Mouse (Mus musculus): ENCODE measurements around the gene Coq8b.
A peak's percentile ranks its signal among the peaks of the same experiment; 100 is the strongest.

The Coq8b gene

GRCm38 (mm10) chr7:27232781-27233281, at the start of gene Coq8b:
Gene Coq8b, plus strand, starts transcription at chr7:27233023.
- peak; percentile 93 for DNase-seq (ENCODE audit: low spot score)

- no peak for DNase-seq (ENCODE audit: low spot score)
Observed at GRCm38 (mm10) chr7:27184964-27185363, 47.9 kb upstream of the Coq8b start.

DNA sequence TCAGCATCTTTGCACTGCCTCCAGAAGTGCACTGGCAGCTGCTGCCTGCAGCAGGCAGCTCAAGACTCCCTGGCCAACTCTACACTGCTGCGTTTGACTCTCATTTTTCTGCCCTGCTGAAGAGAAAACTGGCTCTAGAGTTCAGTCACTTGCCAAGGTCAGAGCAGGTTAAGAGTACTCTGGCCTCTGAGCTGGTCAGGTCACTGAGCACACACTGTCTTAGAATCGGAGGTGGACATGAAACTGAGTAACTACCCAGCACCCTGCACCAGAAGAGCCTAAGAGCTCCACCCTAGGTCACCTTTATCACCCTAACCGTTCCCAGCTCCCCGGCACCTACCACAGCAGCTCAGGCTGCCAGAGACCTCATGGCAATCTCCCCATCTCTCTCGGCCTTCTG, 46.8 kb upstream of the Coq8b start:
- DNase-seq (ENCODE audit: low spot score): no peak

- DNase-seq (ENCODE audit: low spot score): no peak
Observed at GRCm38 (mm10) chr7:27189271-27189931, 43.4 kb upstream of the Coq8b start.

DNA sequence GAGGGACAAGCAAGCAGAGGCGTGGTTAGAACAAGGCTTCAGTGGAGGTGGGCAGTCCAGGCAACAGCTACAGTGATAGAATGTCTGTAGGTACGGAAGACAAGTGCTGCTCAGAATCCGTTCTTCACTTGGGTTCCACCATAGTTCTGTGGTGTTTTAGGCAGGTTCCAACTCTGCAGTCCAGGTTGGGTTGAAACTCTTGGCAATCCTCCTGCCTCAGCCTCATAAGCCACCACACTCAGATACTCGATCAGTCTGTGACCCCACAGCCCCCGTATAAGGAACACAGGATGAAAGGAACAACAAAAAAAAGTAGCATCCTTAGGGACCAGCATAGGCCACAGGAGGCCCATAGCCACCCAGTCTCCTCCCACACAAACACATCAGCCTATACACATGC, 40.4 kb upstream of the Coq8b start:
- no peak for DNase-seq (ENCODE audit: low spot score)

- DNase-seq (ENCODE audit: low spot score): no peak
Observed at GRCm38 (mm10) chr7:27193731-27194130, 39.1 kb upstream of the Coq8b start.

DNA sequence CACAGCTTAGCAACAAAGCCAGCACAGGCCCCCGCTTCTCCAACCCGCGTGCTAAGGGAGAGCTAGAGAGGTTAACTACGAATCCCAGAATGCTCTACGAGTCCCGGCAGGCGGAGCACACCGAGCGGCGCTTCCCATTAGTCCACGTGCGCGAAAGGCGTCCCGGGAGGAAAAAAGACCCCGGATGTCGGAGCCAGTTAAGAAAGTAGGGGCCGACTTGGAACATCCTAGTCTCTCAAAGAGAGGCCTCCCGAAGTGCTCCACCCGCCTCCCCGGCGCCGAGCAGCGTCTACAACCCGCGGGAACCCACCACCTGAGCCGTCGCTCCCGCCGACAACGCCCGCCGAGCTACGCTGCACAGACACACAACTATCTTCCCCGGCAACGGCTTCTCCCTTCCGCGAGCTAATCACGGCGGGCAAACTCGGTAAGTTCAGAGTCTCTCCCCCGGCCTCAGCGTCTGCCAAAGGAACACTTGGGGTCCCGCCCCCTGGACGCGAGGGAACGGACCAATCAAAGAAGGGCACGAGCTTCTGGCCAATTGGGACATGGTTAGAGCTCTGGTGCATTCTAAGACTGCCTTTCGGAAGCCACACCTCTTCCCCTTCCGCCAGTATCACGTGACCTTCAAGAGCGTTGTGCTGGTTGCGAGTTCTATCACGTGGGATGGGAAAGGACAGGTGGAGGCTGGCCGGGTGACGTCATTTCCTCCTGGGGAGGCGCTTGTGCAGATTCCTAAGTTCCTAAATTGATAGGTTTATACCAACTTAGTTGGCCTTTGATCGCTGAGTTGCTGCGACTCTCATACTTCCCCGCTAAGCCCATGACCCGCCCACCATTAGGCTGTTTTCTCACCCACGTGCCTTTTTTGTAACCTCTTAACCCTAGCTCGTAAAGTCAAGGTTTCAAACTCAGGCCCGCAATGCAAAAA, 36.9 kb upstream of the Coq8b start, which contains the start of the genes BC024978 and Snrpa:
BC024978 (plus strand) TSS at position 101 of the 931 bp plus-strand sequence.
Snrpa (minus strand) TSS at position 591 of the 931 bp plus-strand sequence.
- DNase-seq (ENCODE audit: low spot score): peak; percentile 99

DNA sequence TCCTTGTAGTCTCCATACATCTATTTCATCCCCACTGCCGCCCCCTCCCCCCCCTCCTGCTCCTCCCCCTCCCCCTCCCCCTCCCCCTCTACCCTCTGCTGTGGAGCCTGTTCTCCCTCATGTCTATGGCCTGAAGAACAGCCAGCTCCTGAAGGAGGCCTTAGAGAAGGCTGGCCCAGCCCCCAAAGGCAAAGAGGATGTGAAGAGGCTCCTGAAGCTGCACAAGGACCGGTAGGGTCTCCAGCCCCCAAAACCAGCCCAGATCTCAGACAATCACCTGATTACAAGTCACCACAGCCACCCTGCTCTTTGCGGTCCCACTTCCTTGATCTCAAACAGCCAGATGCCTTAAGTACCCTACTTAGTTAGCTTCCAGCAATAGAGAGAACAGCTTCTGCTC, 35.7 kb upstream of the Coq8b start:
- DNase-seq (ENCODE audit: low spot score): no peak

DNA sequence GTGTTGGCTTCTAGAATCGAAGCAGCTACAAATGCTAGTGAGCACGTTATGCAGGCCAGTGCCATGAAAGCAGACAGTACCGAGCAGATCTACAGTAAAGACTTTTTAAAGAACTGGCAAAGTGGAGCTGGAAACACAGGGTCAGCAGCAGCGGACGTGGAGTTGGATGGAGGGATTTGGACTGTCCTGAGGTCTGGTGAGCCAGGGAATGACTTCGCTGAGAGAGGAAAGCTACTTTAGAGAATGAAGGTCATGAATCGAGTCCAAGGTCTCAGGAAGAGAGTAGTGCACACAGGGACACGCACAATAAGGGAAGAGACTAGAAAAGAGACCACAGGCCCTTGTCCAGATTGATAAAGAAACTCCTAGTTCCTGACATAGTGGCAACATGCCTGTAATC, 35.2 kb upstream of the Coq8b start:
- DNase-seq (ENCODE audit: low spot score): peak; percentile 24

GRCm38 (mm10) chr7:27198355-27198754, 34.5 kb upstream of the Coq8b start:
- DNase-seq (ENCODE audit: low spot score): no peak

DNA sequence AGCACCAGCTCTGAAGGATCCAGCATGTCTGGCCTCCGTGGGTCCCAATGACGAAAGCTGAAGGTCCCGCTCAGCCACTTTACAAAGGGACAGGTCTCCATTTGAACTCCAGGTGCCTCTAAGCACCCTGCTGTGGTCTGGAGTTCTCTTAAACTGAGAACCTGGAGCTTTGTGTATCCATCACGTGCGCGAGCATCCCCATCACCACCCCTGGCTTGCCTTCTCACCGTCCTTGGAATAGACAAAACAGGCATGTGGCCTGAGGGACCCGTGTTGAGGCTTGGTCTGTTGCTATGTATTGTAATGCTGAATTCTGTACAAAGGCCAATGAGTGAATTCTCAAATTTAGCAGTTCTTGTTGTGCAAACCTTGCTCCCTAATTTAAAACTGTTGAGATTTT, 34.0 kb upstream of the Coq8b start:
- no peak for DNase-seq (ENCODE audit: low spot score)

DNA sequence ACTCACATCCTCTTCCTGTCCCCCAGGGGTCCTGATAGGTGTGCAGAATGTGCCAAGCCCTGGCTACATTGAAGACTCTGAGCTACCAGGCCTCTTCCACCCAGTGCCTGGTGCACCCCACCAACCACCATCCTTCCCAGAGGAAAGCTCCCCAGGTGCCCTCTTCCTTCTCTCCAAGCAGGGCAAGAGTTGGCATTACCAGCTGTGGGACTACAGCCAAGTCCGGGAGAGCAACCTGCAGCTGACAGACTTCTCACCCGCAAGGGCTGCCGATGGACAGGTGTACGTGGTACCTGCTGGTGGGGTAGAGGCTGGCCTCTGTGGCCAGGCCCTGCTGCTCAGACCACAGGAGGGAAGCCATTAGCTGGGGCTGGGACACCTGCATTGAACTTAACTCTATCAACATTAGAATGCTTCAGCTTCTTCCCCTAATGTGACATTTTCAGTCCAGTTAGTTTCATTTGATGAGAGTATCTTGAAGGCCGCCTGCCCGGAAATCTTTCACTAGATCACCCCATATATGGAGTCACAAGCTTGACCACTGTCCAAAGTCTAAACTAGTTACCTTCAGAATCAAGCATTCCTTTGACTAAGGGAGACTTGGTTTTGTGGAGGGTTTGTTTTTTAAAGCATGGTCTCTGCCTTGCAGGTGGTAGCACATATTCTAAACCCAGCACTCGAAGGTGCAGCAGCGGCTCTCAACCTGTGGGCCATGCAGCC, 28.9 kb upstream of the Coq8b start:
- no peak for DNase-seq (ENCODE audit: low spot score)

GRCm38 (mm10) chr7:27212626-27213025, 20.2 kb upstream of the Coq8b start:
- DNase-seq (ENCODE audit: low spot score): no peak

GRCm38 (mm10) chr7:27218586-27218985, 14.2 kb upstream of the Coq8b start:
- no peak for DNase-seq (ENCODE audit: low spot score)

DNA sequence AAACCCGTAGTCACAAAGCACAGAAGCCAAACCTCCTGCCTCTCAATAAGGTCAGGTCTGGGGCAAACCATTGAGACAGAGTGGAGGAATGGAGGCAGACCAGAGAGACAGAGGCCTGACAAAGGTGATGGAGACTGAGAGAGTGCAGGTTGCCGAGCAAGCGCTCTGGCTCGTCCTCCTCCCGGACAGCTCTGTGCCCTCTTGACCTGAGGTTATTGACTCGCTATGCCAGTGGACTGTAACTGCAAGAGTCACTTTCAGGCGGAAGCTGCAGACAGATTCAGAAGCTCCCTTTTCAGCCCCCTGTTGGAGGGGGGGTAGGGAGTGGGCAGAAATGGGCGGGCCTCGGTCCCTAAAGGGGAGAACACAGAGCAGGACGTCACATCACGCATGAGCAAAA, 12.9 kb upstream of the Coq8b start:
- DNase-seq (ENCODE audit: low spot score): no peak

DNA sequence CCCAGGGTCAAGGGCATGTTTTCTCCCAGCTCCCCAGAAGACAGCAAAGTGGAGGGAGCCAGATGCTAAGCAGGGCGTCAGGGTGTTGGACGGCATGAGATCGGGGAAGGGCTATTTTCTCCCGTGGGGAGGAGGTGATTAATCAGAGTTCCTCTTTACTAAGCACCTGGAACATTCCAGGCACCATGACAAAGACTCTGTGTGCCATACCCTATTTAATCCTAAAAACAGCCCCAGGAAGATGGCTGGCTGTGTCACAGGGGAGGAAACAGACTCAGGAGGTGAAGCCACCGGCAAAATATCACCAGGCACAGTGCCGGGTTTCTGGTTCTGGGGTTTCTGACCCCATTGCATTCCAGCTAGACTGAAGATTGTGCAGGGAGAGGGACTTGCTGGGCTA, 10.9 kb upstream of the Coq8b start:
- DNase-seq (ENCODE audit: low spot score): no peak

- no peak for DNase-seq (ENCODE audit: low spot score)
Observed at GRCm38 (mm10) chr7:27222538-27222937, 10.3 kb upstream of the Coq8b start.

- no peak for DNase-seq (ENCODE audit: low spot score)
Observed at GRCm38 (mm10) chr7:27224877-27225575, 7.8 kb upstream of the Coq8b start.

DNA sequence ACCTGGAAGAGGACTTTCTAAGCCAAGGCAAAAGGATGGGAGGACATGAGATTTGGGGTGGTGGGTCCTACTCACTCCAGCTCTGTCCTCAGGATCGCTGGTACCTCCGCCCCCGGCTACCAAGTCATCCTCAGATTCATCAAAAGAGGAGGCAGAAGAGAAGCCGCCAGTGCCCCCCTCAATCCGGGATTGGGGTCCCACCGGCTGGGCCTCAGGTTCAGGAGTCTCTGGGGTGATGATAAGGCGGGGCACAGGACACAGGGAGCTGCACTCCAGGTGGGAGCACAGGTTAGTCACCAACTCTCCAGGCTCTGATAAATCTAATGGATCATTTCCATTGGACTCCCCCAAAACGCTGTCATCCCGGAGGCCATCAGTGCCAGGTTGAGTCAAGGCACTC, 5.5 kb upstream of the Coq8b start:
- DNase-seq (ENCODE audit: low spot score): no peak

DNA sequence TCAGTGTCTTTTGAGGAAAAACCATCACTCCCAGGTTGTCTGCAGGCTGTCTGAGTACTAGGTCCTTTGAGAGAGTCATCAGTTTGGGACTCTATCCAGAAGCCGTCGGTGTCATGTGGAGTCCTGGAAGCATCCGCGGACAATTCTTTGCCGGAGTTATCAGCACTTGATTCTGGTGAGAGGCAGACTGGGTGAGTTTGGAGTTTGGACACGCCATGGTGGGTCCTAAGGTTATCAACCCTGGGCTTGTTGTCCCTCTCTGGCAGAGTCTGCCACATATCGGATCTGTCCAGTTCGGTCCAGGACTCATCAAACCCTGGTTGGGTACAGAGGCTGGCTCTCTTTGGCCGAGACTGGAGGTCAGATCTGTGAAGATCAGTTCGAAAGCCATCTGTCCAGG, 5.1 kb upstream of the Coq8b start:
- no peak for DNase-seq (ENCODE audit: low spot score)

GRCm38 (mm10) chr7:27228281-27228821, 4.5 kb upstream of the Coq8b start, which contains the start of gene Itpkc:
Gene Itpkc, minus strand, starts transcription at chr7:27228661.
- DNase-seq (ENCODE audit: low spot score): peak; percentile 90
